Mouse (Mus musculus) testis, adult 2 months (tissue): ENCODE measurements at regions not wholly inside any gene's neighbourhood (a gene's known extent, or its start where the extent isn't known, plus 50 kb on each side); places are given as distances from the start of the nearest gene placed in this dataset.

Source experiments
- CTCF ChIP-seq: fragments of 200-500 bp; IDR thresholded peaks from 2 replicates; pipeline ENCODE4 v1.5.1; 2012; ENCODE audit warnings: low read depth, mild to moderate bottlenecking, inconsistent platforms, low read length, moderate library complexity; ENCODE audit not compliant: control insufficient read depth, insufficient read depth, insufficient replicate concordance
- POLR2A ChIP-seq: fragments of 200-500 bp; IDR thresholded peaks from 2 replicates; pipeline ENCODE4 v1.6.1; 2012; ENCODE audit warnings: low read depth, mild to moderate bottlenecking, inconsistent platforms, low read length, moderate library complexity; ENCODE audit not compliant: control insufficient read depth

- no peak for TF ChIP-seq CTCF
- no peak for TF ChIP-seq POLR2A
Observed at GRCm38 (mm10) chr10:9291456-9292146, 383.4 kb downstream of the Samd5 start.
